Mouse (Mus musculus): ENCODE measurements around the gene Itgb5. TPM values are rescaled to one million over a fixed set of nuclear protein-coding genes. Genes with fewer than 3 reads are reported as not detected.

The Itgb5 gene
- total RNA-seq, 1 experiment from 2014 or later: 10.5 TPM

DNA sequence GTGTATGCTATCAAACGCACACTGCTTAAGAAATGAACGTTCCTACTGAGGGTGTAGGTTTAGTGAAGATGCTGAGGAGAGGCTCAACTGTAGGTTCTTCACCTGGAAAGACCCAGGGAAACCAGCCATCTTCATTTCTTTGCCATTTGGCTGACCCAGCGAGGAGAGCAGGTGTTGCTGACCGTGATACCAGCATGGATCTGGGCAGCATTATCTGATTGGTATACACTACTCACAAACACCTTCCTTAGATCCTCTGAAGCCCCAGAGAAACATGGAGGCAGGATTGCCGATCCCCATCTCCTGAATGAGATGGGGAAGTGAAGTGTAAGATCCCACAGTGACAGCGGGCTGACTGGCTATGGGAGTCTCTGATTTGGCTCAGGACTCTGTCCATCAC, 168.5 kb downstream of the Itgb5 start:
- ATAC-seq (ENCODE audit: extremely low read depth, insufficient number of reproducible peaks, low FRiP score, poor library complexity, severe bottlenecking): no peak

Other genes starting within 250 kb of the Itgb5 start
- 38.1 and 42.1 TPM in 2 replicates for gene Heg1, start 145.3 kb upstream of the Itgb5 start, total RNA-seq (2017)
- 0.37 and 0.81 TPM in 2 replicates for gene Muc13, start 35.6 kb upstream of the Itgb5 start, total RNA-seq (2017)
- gene Umps, start 137.4 kb downstream of the Itgb5 start, total RNA-seq (2017): 12.8 and 13.0 TPM in 2 replicates

Data from neutrophil, adult 5-6 weeks (primary cell).